Mouse (Mus musculus): ENCODE results near the gene 4933427D14Rik.
"Not testable (repeated sequence)": the region's sequence is repeated elsewhere in the genome, so short reads cannot be mapped to it uniquely, and the experiment has no call there.

The 4933427D14Rik gene

DNA sequence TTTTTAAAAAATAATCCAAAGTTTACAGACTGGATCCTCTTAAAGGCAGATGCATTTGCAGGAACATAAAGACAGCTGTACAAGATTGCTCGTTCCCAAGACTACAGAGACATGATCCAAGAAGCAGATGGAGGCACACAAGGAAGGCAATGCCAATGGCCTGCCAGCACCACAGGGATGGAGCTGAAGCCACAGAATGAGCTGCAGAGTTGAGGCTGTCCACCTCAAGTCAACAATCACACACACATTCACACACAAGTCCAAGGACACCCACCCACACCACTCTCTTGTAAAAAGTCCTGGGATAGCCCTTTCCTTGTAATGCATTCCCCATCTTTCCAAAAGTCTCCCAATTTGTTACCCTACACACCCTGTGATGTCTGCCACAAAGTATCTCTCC, 3.8 kb downstream of the 4933427D14Rik start:
- no peak for DNase-seq (ENCODE audit: low spot score)

DNA sequence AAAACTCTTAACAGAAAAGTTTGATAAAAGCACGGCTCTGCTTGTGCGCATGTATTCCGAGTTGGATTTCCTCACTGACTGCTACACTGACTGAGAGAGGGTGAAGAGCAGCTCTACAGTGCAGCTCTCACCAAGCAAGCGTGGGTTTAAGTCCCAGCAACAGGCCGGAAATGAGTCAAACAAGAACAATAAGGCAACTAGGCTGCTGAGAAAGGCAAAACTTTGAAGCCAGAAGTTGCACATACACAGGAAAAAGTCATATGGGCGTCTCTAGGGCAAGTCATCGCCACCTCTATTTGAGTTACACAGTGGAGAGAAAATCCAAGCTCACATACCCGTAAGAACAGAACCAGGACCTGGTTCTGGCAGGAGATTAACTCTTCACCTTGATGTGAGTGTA, 10.8 kb downstream of the 4933427D14Rik start:
- DNase-seq (ENCODE audit: low spot score) = no peak

DNA sequence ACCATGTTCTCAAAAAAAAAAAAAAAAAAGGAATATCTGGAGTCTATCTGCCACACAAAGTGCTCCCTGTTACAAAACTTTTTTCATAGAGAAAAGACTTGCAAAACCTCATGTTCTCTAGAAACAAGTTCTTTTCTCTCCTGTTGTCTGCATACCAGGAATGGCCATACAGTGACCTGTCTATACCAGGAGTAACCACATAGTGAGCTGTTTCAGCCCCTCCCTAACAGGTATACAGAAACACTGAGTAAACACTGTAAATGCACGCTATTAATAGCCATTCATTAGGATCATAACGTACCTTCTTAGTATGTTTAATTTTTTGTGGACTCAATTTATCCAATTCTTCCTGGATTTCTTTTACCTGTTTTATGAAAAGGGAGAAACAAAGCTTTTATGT, 13.0 kb downstream of the 4933427D14Rik start:
- no peak for DNase-seq (ENCODE audit: low spot score)

DNA sequence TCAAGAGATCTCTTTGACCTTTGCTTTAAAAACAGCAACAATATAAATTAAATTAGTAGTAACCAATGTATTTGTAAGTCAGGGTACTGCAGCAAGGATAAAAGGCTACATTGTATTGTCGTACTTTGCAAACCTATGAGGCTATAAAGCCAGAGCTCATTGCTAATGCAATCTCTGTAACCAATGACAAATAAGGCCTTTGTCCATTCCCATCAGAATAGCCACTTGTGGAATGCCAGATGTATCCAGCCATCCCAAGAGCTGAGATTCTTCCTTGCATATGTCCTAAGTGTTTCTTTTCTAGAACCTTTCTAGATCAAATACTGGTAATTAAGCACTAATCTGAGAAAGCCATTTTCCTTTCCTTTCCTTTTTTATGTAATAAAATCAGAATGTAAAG, 16.4 kb downstream of the 4933427D14Rik start:
- no peak for DNase-seq (ENCODE audit: low spot score)

DNA sequence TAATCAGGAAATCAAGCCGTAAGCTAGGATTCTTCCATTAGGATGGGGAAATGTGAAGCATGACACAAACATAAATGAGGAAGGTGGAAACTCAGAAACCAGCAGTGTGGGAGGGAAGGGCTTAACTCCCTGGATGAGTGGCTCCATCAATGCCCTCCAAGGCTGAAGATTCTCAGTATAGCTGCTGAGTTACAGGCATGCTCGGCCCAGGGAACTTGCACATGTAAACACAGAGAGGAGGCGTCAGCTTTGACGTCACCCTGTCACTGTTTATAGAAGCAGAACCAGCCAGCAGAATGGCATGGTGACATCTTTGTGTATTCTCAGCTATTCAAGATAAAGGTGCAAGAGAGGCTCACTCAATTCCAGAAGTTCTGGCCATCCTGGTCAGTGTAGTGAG, 23.0 kb downstream of the 4933427D14Rik start:
- DNase-seq (ENCODE audit: low spot score) = no peak

DNA sequence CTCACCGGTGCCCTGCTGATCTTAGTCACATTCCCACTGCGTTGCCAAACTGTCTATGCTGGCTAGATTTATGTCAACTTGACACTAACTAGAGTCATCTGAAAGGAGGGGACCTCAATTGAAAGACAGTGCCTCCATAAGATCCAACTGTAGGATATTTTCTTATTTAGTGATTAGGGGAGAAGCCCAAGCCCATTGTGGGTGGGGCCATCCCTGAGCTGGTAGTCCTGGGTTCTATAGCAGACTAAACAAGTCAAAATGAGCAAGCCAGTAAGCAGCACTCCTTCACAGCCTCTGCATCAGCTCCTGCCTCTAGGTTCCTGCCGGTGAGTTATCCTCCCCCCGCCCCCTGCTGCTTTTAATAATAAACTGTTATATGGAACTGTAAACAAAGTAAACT, 26.1 kb downstream of the 4933427D14Rik start:
- DNase-seq (ENCODE audit: low spot score) = no peak

DNA sequence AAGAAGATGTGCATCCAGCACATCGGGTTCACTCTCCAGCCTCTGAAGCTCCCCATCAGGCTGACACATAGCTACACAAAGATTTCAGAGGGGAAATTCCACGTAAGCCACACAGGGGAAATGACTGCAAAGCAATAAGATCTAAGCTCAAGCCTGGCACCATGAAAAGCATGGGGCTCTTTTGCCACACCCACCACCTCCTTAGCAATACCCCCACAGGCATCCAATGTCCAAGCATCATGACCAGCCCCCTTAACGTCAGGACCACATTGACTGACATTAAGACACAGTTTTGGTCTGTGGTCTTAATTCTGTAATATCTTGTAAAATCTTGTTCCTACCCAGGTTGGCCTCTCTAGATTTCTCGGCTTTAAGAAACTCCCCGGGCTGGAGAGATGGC, 26.7 kb downstream of the 4933427D14Rik start:
- DNase-seq (ENCODE audit: low spot score) = no peak

DNA sequence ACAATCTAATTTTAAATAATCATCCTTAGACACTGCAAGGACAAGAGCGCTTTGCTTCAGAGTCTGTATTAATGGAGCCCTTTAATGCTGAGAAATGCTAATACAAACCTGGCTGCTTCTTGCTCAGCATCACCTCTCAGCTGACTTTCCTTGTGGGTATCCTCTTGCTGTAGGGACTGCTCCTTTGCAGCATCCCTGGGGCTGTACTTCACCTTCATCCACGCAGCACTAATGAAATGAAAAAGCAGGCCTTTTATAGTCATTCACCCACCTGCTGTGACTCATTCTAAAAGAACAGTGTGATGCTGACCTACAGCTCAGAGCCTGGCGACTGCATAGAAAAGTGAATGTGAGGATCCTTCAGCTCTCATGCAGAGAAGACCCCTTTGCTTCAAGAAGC, 30.7 kb downstream of the 4933427D14Rik start:
- no peak for DNase-seq (ENCODE audit: low spot score)

DNA sequence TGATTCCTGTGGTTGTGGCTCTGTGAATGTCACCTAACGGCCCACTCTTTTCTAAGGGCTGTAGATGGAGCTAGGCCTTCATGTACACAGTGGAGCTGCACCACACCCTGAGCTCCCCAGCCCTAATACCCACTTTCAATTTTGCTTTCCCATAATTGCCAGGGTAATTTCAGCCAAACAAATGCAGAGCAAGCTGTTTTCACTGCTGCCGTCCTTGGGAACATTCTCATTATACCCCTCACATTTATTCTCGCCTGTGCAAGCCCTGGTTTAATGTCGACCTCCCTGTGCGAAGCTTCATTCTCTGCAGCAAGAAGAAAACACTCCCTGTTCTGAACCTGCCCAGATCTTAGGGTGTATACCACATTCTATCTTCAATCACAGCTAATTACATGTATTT, 31.3 kb downstream of the 4933427D14Rik start:
- DNase-seq (ENCODE audit: low spot score) = no peak

DNA sequence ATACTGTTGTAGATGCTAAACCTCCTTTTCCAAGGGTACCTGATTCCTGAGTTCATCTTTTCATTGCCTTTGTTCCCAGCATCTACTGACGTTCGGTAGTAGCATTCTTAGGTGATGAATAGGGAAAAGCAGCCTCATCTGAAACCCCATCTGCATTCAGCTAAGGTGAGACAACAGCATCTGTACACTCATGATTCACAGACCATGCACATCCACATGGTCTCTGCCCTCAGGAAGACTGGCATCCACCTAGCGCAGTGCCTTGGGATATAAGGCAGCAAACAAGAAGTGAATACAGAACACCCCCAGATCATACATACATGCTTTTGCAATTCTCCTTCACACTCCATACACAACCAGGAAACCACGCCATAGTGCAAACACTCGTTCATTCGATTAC, 32.5 kb downstream of the 4933427D14Rik start:
- DNase-seq (ENCODE audit: low spot score) = no peak

DNA sequence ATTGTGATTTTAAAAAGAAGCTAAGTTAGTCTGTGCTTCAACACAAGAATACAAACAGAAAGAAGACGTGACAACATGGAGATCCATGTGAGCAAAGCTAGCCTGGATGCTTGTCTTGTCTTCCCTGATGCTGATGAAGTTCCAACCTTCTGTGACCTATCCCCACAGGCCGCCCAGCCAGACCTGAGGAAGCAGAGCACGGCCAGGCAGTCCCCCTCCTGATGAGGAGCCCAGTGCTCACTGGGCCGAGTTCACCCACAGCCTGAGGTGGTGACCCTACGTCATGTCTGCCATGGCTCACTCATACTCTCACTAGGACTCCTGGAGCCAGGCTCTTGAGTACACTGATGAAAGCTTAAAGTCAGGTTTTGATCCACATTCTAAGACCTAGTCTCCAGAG, 33.8 kb downstream of the 4933427D14Rik start:
- no peak for DNase-seq (ENCODE audit: low spot score)

DNA sequence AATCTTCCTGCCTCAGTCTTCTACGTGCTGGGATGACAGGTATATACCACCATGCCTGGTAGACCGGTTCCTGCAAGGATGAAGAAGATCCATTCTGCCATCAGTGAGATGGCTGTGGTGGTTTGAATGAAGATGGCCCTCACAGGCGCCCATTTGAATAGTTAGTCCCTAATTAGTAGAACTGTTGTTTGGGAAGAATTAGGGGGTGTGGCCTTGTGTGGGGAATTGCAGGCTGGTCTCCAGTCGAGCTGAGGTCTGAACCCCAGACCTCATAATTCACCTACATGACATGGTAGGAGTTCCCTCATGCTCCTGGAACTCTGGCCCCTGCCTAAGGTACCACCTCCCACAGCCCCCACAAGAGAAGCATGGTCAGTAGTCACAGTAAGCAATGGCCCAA, 35.4 kb downstream of the 4933427D14Rik start:
- DNase-seq (ENCODE audit: low spot score) = not testable (repeated sequence)

DNA sequence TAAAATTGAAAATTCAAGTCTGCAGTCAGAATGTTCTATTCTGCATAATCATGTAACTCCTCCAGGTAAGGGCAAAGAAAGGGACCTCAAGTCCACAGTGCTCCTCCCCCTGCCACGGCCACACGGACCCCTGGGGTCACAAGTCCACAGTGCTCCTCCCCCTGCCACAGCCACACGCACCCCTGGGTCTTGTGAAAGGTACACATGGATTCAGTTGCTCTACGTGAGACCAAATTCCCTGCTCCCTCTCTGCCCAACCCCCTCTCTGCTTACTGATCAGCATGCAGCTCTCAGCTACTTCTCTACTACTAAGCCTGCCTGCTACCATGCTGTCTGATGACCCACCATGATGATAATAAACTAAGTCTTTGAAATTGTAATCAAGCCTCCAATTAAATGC, 37.4 kb downstream of the 4933427D14Rik start:
- DNase-seq (ENCODE audit: low spot score) = no peak

DNA sequence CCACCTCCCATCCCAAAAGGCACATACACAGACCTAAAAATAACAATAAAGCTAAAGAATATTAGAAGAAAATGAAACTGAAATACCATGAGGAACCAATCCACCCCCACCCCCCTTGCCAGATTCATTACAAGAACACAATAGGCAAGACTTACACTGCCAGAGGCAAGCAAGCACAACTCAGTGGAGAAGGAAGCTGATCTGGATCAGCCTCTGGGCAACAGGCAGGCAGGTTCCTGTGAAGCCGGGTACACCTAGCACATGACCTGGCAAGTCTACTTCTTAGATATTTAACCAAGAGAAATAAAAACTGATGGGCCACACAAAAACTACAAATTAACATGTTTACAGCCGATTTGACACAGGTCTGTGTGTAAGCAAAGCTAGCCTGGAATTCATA, 44.1 kb downstream of the 4933427D14Rik start:
- DNase-seq (ENCODE audit: low spot score) = no peak

DNA sequence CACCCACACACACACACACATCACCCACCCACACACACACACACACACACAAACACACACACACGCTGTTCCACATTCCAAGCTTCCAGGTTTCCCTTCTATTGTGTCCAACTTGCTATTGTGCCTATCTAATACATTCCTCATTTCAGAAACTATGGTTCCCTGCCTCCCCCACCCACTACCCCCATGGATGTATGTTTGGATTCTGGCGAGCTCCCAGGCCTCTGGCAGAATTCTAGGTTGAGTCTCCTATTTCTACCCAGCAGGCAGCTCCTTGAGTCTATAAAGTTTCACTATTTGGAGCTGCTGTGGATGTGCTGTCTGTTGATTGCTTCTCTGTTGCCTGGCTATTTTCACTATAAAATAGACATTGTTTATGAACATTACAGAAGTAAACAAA, 50.6 kb downstream of the 4933427D14Rik start:
- no peak for DNase-seq (ENCODE audit: low spot score)

DNA sequence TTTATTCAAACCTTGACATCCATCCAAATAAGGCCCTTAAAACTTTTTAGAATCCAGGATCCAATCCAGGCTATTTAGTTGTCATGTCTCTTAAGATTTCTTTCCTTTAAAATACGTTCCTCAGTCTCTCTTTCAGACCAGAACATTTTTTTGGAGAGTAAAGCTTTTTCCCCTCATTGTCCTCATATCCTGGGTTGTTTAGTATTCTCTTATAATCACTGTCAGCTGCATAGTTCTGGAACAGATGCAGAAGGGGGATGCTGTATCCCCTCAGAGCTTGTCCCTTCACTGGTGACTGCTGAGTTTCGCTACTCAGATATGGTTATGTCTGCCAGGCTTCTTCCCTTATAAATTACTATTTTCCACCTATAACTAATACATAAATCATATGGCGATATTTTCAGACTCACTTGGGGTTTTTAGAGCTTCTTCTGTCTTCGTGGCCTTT, 51.3 kb downstream of the 4933427D14Rik start:
- no peak for DNase-seq (ENCODE audit: low spot score)

DNA sequence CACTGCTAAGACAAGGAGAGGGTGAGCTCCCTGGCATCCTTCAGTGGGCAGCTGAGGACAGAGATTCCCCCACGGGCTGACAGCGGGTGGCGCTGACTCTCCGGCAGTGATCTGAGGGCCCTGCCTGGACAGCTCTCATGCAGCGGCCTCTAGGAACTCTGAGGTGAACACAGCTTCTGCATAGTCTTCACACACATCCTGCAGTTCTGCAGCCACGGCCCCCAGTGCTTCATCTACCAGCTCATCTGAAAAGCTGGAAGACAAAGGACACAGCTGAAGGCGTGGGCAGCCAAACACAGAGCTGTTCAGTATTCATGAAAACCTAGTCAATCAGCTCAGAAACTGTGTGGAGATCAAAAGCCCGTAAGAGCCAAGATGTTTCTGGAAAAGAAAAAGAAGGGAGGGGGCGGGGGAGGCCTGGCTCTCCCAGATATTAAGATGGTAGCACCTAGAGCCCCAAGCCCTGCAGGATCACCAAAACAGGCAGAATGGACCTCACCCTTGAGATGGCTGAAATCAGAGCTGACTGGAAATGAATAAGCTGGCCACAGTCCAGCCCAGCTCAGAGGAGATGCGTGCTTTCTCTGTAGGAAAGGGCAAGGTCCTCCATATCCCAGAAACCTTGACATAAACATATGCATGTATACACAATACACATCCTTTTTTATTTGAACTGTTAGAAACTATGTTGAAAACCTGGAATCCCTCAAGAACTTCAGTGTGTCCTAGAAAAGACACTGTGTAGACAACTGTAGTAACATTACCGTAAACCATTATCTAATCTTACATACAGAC, 51.9 kb downstream of the 4933427D14Rik start:
- DNase-seq (ENCODE audit: low spot score) = no peak

DNA sequence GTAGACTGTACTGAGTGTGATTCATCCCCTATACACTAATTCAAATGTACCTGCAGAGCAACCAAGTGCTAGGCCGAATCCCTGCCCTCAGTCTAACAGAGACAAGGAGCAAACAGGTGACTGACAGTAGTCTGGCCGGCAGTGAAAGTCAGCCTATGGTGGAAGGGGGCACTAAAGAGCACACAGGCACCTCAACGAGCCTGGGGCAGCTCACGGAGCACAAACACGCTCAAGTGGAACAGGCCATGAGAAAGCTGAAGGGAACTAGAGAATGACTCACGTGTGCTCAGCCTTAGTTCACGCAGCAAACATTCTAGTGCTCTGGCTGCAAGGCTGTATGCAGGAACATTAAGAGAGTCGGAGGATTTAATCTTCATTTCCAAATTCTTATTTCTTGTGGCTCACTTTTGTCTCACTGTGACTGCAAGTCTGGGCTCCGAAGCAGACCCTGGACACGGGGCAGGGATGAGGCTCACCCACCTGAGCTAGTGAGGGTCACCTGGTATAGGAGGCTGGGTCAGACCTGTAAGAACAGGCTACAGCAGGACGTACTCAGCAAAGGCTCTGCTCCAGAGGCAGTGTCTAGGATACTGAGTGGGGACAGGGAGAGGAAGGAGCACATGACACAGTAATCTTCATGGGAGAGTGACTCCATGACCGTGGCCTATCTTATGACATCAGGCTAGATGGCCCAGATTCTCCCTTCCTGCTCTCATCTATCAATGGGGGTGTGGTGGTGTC, 54.0 kb downstream of the 4933427D14Rik start:
- DNase-seq (ENCODE audit: low spot score) = no peak

DNA sequence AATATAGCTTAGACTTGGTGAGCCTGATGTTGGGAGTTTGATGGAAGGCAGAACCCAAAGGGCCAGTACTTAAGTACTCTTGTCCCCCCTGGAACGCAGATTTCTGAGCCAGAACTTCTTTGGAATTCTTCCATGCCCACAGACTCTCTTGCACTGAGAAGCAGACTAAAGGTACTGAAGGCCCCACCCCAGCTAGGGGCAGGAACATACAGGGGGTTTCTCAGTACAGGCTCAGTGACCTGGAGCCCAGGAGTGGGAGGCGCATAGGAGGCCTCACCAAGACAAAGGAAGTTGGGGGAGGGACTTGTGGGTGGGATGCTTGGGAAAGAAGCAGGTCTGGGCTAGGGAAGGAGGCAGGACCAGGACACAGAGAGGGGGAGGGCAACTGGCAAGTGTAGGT, 56.1 kb downstream of the 4933427D14Rik start:
- DNase-seq (ENCODE audit: low spot score) = no peak

DNA sequence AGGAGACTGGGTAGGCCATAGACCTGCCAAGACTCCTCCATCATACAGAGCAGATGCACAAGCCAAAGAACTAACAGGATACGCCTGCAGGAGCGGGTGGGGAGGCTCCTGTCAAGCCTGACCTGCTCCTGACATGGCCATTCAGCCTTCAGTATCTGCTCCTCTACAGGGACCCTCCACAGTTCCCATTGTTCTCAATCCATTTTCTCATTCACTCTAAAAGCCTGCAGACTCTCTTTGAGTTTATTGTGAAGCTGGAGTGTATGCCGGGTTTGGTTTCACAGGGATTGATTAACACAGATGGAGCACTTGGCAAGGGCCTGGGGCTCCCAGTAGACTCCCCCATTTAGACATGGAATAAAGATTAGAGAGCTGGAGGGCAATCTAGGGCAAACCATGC, 59.3 kb downstream of the 4933427D14Rik start:
- DNase-seq (ENCODE audit: low spot score) = no peak

DNA sequence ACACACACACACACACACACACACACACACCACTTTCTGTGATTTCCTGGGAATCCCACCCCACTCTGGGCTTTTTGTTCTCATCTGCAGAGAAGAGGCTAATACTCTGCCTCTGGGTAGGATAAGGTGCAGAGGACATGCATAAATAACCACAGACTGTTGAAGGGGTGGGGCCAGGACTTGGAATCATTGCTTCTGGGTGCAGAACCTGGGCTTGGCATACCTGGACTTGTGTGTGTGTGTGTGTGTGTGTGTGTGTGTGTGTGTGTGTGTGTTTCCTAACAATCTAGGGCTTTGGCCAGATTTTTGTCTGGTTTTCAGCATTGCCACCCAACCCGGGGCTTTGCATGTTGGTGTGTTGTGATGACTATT, 61.4 kb downstream of the 4933427D14Rik start:
- DNase-seq (ENCODE audit: low spot score) = no peak

DNA sequence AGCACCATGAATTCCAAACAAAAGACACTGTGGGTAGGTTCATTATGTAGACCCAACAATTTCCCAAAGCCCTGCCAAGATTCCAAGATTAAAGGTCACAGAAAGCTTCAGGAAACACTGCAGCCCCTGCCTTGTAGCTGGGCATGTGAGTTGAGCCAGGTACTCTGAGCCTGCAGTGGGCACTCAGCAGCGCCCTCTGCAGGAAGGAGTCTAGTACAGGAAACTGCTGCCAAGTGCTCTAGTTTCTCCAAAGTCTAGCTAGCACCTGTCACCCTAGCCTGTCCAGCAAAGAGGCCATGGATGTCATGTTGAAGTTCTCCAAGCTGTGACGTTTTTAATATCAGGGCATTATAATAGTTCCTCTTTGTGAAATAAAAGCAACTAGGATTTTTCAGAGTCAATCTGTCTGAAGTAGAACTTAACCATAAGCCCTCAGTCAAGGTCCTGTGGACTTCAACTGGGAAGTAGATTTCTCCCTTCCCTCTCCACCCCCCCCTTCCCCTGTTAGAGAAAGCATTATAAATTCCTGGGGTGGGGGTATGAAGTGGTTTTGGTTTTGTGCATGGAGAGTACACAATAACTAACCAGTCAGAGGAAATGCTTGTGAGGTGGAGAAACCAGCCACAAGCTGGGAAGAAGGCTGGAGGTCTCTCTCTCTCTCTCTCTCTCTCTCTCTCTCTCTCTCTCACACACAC, 61.9 kb downstream of the 4933427D14Rik start:
- peak; percentile 38 for DNase-seq (ENCODE audit: low spot score)

DNA sequence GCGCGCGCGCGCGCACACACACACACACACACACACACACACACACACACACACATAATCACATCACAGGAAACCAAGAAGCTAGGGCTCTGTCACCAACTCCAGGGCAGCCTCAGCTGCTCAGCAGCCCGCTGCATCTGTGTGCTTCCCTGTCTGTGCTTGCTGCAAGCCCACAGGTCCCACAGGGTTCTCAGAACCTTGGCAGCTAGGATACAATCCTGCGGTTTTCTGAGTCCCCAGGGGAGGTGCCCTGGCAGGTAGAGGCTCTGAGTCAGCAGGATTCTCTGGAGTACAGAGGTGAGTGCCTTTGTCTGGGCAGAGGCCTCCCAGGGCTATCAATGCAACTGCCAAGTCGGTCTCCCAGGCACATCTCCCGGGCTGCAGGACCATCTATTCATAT, 64.4 kb downstream of the 4933427D14Rik start:
- DNase-seq (ENCODE audit: low spot score) = peak; percentile 23

Data from ovary, postnatal 36 days (tissue).